Comparison of ENCODE assay signal across 17 mouse cellular contexts in genomic region chr7:128538196-128538595, GRCm38 (mm10). TPM values are rescaled to one million over a fixed set of nuclear protein-coding genes. Genes with fewer than 3 reads are reported as not detected.
DNase-seq lines count a peak whose midpoint lies in the region; ATAC-seq and TF ChIP-seq lines count a peak whose summit lies in the region.
"Had no signal": no experiment of that assay in that cellular context is flagged by ENCODE, and none has a peak within 500 bp of the region (broad histone marks: within the 10 kb centered on the region; RNA-seq: fewer than 3 reads in every experiment).

No protein-coding gene starts in this region.

- peaks cover 2% of the 10 kb centered on the region for H3K79me2 ChIP-seq in heart, adult 2 months (replicated peaks; ENCODE audit: control insufficient read depth, insufficient read depth, low read length)

- intact Hi-C loops in heart, adult 2 months (cut with DNase I), result no loop called here
- intact Hi-C loops in heart, postnatal 14 days (cut with DNase I), result loop anchor here (2.0 kb wide), 1 partner anchor 13 kb away; no protein-coding TSS in a partner anchor

- no peak overlapping the region for H3K4me3 ChIP-seq in heart, adult 2 months
- H3K4me3 ChIP-seq in midbrain, postnatal 0 days (ENCODE audit: low read depth, low read length), result no peak overlapping the region
- H3K4me3 ChIP-seq in midbrain, embryonic 11.5 days (ENCODE audit: low read depth, low read length), result no peak overlapping the region
- H3K4me3 ChIP-seq in heart, embryonic 16.5 days (ENCODE audit: low read length), result no peak overlapping the region
- H3K4me3 ChIP-seq in stomach, postnatal 0 days (ENCODE audit: low read depth, low read length), result no peak overlapping the region
- H3K4me3 ChIP-seq in intestine, embryonic 16.5 days (ENCODE audit: low read length), result no peak overlapping the region
- H3K4me3 ChIP-seq: forebrain, embryonic 13.5 days; limb, embryonic 13.5 days had no signal

- no peaks in the 10 kb centered on the region for H3K27me3 ChIP-seq in heart, adult 2 months (ENCODE audit: control insufficient read depth, insufficient read depth, low read length)
- no peaks in the 10 kb centered on the region for H3K27me3 ChIP-seq in midbrain, postnatal 0 days (ENCODE audit: insufficient read depth, low read length)
- no peaks in the 10 kb centered on the region for H3K27me3 ChIP-seq in midbrain, embryonic 11.5 days (ENCODE audit: control insufficient read depth, insufficient read depth, low read length)
- H3K27me3 ChIP-seq in heart, embryonic 16.5 days (ENCODE audit: control insufficient read depth, insufficient read depth, low read length), result no peaks in the 10 kb centered on the region
- no peaks in the 10 kb centered on the region for H3K27me3 ChIP-seq in stomach, postnatal 0 days (ENCODE audit: control insufficient read depth, insufficient read depth, low read length)
- H3K27me3 ChIP-seq in intestine, embryonic 16.5 days (replicated peaks; ENCODE audit: control insufficient read depth, insufficient read depth, low read length), result no peaks in the 10 kb centered on the region
- H3K27me3 ChIP-seq: forebrain, embryonic 13.5 days; limb, embryonic 13.5 days had no signal

- H3K9ac ChIP-seq in heart, adult 2 months (ENCODE audit: low read depth, low read length), result peak overlapping the region; percentile 53
- no peak overlapping the region for H3K9ac ChIP-seq in midbrain, postnatal 0 days (replicated peaks; ENCODE audit: low read length, poor library complexity, severe bottlenecking)
- no peak overlapping the region for H3K9ac ChIP-seq in midbrain, embryonic 11.5 days (ENCODE audit: low read length)
- H3K9ac ChIP-seq in heart, embryonic 16.5 days (ENCODE audit: low read length), result peak overlapping the region; percentile 30
- H3K9ac ChIP-seq in stomach, postnatal 0 days (ENCODE audit: low read length), result no peak overlapping the region
- no peak overlapping the region for H3K9ac ChIP-seq in intestine, embryonic 16.5 days (ENCODE audit: low read depth, low read length)
- H3K9ac ChIP-seq: forebrain, embryonic 13.5 days; limb, embryonic 13.5 days had no signal

- TF ChIP-seq EP300 in heart, adult 2 months (IDR thresholded peaks at IDR 0.05; ENCODE audit: insufficient read depth, low read depth, low read length), result peak; percentile 51; the same call in 1 of the 2 replicates
- no peak for TF ChIP-seq EP300 in stomach, postnatal 0 days (optimal IDR thresholded peaks at IDR 0.05)

- H3K9me3 ChIP-seq in midbrain, postnatal 0 days (ENCODE audit: low read length), result no peaks in the 10 kb centered on the region
- H3K9me3 ChIP-seq in midbrain, embryonic 11.5 days (ENCODE audit: control insufficient read depth, low read length), result no peaks in the 10 kb centered on the region
- H3K9me3 ChIP-seq in heart, embryonic 16.5 days (replicated peaks; ENCODE audit: control insufficient read depth, low read length), result no peaks in the 10 kb centered on the region
- no peaks in the 10 kb centered on the region for H3K9me3 ChIP-seq in stomach, postnatal 0 days (ENCODE audit: control insufficient read depth, low read length)
- H3K9me3 ChIP-seq in intestine, embryonic 16.5 days (ENCODE audit: control insufficient read depth, low read length), result no peaks in the 10 kb centered on the region
- H3K9me3 ChIP-seq: forebrain, embryonic 13.5 days; limb, embryonic 13.5 days had no signal

- no peak overlapping the region for H3K4me2 ChIP-seq in midbrain, postnatal 0 days (ENCODE audit: low read depth, low read length, poor library complexity, severe bottlenecking)
- H3K4me2 ChIP-seq in midbrain, embryonic 11.5 days, result no peak overlapping the region
- peak overlapping the region; percentile 26; the same call in 1 of the 2 replicates for H3K4me2 ChIP-seq in heart, embryonic 16.5 days (ENCODE audit: low read depth, low read length)
- H3K4me2 ChIP-seq in stomach, postnatal 0 days (replicated peaks; ENCODE audit: low read depth), result no peak overlapping the region
- H3K4me2 ChIP-seq in intestine, embryonic 16.5 days (ENCODE audit: low read depth, low read length), result no peak overlapping the region
- H3K4me2 ChIP-seq: forebrain, embryonic 13.5 days; limb, embryonic 13.5 days had no signal

- WGBS in heart, adult 2 months, result 25% methylated on average over 4 of the region's 4 CpGs
- 62% methylated on average over 4 of the region's 4 CpGs for WGBS in midbrain, postnatal 0 days
- 70% methylated on average over 4 of the region's 4 CpGs for WGBS in midbrain, embryonic 11.5 days
- WGBS in heart, embryonic 16.5 days, result 36% methylated on average over 4 of the region's 4 CpGs
- WGBS in stomach, postnatal 0 days, result 47% methylated on average over 4 of the region's 4 CpGs
- 49% methylated on average over 4 of the region's 4 CpGs for WGBS in intestine, embryonic 16.5 days

- TF ChIP-seq POLR2A in heart, adult 2 months (IDR thresholded peaks at IDR 0.05; ENCODE audit: insufficient read depth, low read depth, low read length), result peak; percentile 24; the same call in 1 of the 2 replicates

- H3K4me1 ChIP-seq in heart, adult 2 months (ENCODE audit: control insufficient read depth, insufficient read depth, low read length), result peaks cover 66% of the 10 kb centered on the region
- peaks cover 16% of the 10 kb centered on the region for H3K4me1 ChIP-seq in midbrain, postnatal 0 days (ENCODE audit: insufficient read depth, low read length)
- peaks cover 23% of the 10 kb centered on the region for H3K4me1 ChIP-seq in midbrain, embryonic 11.5 days (ENCODE audit: control insufficient read depth, insufficient read depth, low read length)
- H3K4me1 ChIP-seq in heart, embryonic 16.5 days (ENCODE audit: control insufficient read depth, insufficient read depth, low read length), result peaks cover 96% of the 10 kb centered on the region
- peaks cover 17% of the 10 kb centered on the region for H3K4me1 ChIP-seq in stomach, postnatal 0 days (replicated peaks; ENCODE audit: control insufficient read depth, insufficient read depth)
- H3K4me1 ChIP-seq in intestine, embryonic 16.5 days (ENCODE audit: control insufficient read depth, insufficient read depth, low read length), result peaks cover 35% of the 10 kb centered on the region

- ATAC-seq in midbrain, postnatal 0 days (ENCODE audit: low FRiP score), result no peak
- ATAC-seq in midbrain, embryonic 11.5 days (ENCODE audit: low FRiP score), result no peak
- no peak for ATAC-seq in heart, embryonic 16.5 days (replicated peaks; ENCODE audit: extremely low read depth, insufficient read depth, low FRiP score)
- no peak for ATAC-seq in stomach, postnatal 0 days (ENCODE audit: low FRiP score, low TSS enrichment)
- ATAC-seq in intestine, embryonic 16.5 days, result no peak
- ATAC-seq: CD4-positive, CD25-positive, alpha-beta regulatory T cell, adult 4 months; forebrain, embryonic 13.5 days; hindbrain, embryonic 16.5 days had no signal

- peak in 1 of 2 experiments; percentile 47 for DNase-seq in heart, adult 2 months
- no peak for DNase-seq in heart, postnatal 14 days
- no peak for DNase-seq in midbrain, postnatal 0 days (ENCODE audit: low spot score)
- no peak for DNase-seq in midbrain, embryonic 11.5 days (ENCODE audit: low spot score, missing footprints)
- DNase-seq in stomach, postnatal 0 days (ENCODE audit: low spot score), result no peak
- DNase-seq: adrenal gland, postnatal 10 days; cerebellum, adult 8-10 months; kidney, adult 2 months; kidney, postnatal 4 days; midbrain, embryonic 14.5 days had no signal

- TF ChIP-seq CTCF in heart, adult 2 months (IDR thresholded peaks at IDR 0.05), result no peak
- TF ChIP-seq CTCF in midbrain, postnatal 0 days (IDR thresholded peaks at IDR 0.05), result no peak
- no peak for TF ChIP-seq CTCF in stomach, postnatal 0 days (IDR thresholded peaks at IDR 0.05; ENCODE audit: low read depth)

- peak overlapping the region; percentile 93 for H3K27ac ChIP-seq in heart, adult 2 months
- H3K27ac ChIP-seq in midbrain, postnatal 0 days (ENCODE audit: low read depth, low read length), result 0 out of 2 replicates have a peak overlapping the region, but pooled peaks have one; percentile 26
- no peak overlapping the region for H3K27ac ChIP-seq in midbrain, embryonic 11.5 days (ENCODE audit: low read depth, low read length)
- peak overlapping the region; percentile 92 for H3K27ac ChIP-seq in heart, embryonic 16.5 days (ENCODE audit: low read length)
- peak overlapping the region; percentile 69 for H3K27ac ChIP-seq in stomach, postnatal 0 days (replicated peaks)
- no peak overlapping the region for H3K27ac ChIP-seq in intestine, embryonic 16.5 days (ENCODE audit: low read length)
- H3K27ac ChIP-seq: forebrain, embryonic 13.5 days; limb, embryonic 13.5 days; macrophage had no signal

- H3K36me3 ChIP-seq in heart, adult 2 months (ENCODE audit: control insufficient read depth, insufficient read depth, low read length), result peaks cover 66% of the 10 kb centered on the region
- no peaks in the 10 kb centered on the region for H3K36me3 ChIP-seq in midbrain, postnatal 0 days (ENCODE audit: insufficient read depth, low read length)
- H3K36me3 ChIP-seq in midbrain, embryonic 11.5 days (ENCODE audit: control insufficient read depth, insufficient read depth, low read length), result no peaks in the 10 kb centered on the region
- H3K36me3 ChIP-seq in heart, embryonic 16.5 days (ENCODE audit: control insufficient read depth, insufficient read depth), result peaks cover 22% of the 10 kb centered on the region
- peaks cover 8% of the 10 kb centered on the region for H3K36me3 ChIP-seq in stomach, postnatal 0 days (ENCODE audit: control insufficient read depth, insufficient read depth, low read length)
- peaks cover 5% of the 10 kb centered on the region; the same call in 1 of the 2 replicates for H3K36me3 ChIP-seq in intestine, embryonic 16.5 days (ENCODE audit: control insufficient read depth, insufficient read depth, low read length)

RNA-seq across cellular contexts. Expression of gene Bag3, which starts 14.8 kb away (rescaled TPM):
- 100 to 1,000 TPM; 259 to 296 TPM for total RNA-seq in heart, adult 2 months (2021)
- polyA plus RNA-seq in heart, adult 2 months (2012; rRNA removed), result 133 and 148 TPM in 2 replicates
- 100 to 1,000 TPM; 165 to 182 TPM for total RNA-seq in heart, postnatal 14 days (2021)
- total RNA-seq in midbrain, postnatal 0 days (2014; rRNA removed), result 4.2 and 4.9 TPM in 2 replicates
- polyA plus RNA-seq in midbrain, postnatal 0 days (2015; fragmentation: Nextera tagmentation; extraction: Ambion mirVana), result 3.7 and 4.0 TPM in 2 replicates
- 3.0 and 4.3 TPM in 2 replicates for polyA plus RNA-seq in midbrain, embryonic 11.5 days (2014; fragmentation: Nextera tagmentation; extraction: Ambion mirVana)
- polyA plus RNA-seq in heart, embryonic 16.5 days (2015; fragmentation: Nextera tagmentation; extraction: Ambion mirVana), result 22.7 and 25.9 TPM in 2 replicates
- polyA plus RNA-seq in stomach, postnatal 0 days (2015; fragmentation: Nextera tagmentation; extraction: Ambion mirVana), result 17.7 and 19.2 TPM in 2 replicates
- polyA plus RNA-seq in intestine, embryonic 16.5 days (2015; fragmentation: Nextera tagmentation; extraction: Ambion mirVana), result 11.3 and 11.8 TPM in 2 replicates

Comparison
In these comparisons a context has a peak if more than half of its experiments do, and no peak if none do; other contexts are left out.
1. H3K27ac ChIP-seq: peak in heart, adult 2 months (single experiment), midbrain, postnatal 0 days (single experiment), heart, embryonic 16.5 days (single experiment) and stomach, postnatal 0 days (single experiment); none in midbrain, embryonic 11.5 days (single experiment) and intestine, embryonic 16.5 days (single experiment).
2. H3K9ac ChIP-seq: peak in heart, adult 2 months (single experiment) and heart, embryonic 16.5 days (single experiment); none in midbrain, postnatal 0 days (single experiment), midbrain, embryonic 11.5 days (single experiment), stomach, postnatal 0 days (single experiment) and intestine, embryonic 16.5 days (single experiment).